Mouse (Mus musculus): Measurements from ENCODE around the gene Lmo7. TPM values are rescaled to one million over a fixed set of nuclear protein-coding genes. Genes with fewer than 3 reads are reported as not detected.

Gene Lmo7
- polyA plus RNA-seq, 1 experiment from 2014 or later: 3.8 TPM

DNA sequence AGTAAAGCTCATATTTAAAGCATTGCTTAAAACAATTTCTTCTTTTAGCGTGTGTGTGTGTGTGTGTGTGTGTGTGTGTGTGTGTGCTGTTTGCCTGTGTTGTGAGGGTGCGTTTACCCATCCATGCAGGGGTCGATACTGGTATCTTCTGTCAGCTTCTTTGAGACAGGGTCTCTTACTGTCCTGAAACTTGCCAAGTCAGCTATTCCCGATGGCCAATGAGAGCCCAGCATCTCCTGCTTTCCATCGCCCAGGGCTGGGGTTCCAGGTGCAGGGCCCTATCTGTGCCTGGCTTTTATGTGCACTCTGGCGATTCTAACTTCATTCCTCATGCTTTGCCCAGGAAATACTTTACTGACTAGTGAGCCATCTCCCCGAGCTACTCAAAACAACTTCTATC lies 114.7 kb downstream of the Lmo7 start:
- H3K36me3 ChIP-seq (replicated peaks): no peaks in the 10 kb centered on the region
- H3K4me1 ChIP-seq: peaks cover 8% of the 10 kb centered on the region; the same call in 1 of the 2 replicates
- no peak for DNase-seq (ENCODE audit: low spot score)
- WGBS: 70% methylated on average over 7 of the region's 7 CpGs
- H3K27me3 ChIP-seq (replicated peaks; ENCODE audit: low read depth, poor library complexity, severe bottlenecking): no peaks in the 10 kb centered on the region
- H3K4me3 ChIP-seq: no peak overlapping the region
- no peak overlapping the region for H3K27ac ChIP-seq (replicated peaks)
- no peaks in the 10 kb centered on the region for H3K9me3 ChIP-seq

DNA sequence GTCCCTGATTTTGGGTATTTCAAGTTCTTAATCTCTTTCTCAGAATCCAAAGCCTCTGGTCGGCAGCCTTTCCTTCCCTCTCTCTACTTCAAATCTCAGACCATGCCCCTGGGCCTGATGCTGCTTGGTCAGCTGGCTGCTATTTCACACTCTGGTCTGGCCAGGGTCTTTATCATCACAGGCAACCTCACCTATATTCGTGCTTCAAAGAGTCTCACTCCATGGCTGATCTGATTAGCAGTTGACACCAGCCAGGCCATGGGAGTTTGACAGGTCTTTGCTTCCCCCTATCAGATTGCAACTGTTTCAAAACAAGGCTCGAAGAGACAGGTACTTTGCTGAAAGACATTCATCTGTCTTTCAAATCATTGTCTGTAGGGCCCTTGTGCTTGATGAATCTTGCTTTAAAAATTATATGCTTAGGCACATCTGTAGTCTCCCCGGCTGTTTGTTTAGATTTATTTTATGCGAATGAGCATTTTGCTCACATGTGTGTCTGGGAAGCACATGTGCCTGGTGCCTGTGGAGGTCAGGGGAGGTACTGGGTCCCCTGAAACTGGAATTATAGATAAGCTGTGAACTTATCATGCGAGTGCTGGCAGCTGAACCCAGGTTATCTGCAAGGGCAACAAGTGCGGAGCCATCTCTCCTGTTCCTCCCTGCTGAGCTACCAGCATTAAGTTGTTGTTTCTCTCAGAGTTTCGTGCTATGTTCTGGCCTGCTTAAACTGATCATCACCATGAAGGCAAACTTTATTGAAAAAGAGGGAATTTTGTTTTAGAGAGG lies 116.5 kb downstream of the Lmo7 start:
- Histone ChIP-seq H3K4me3 (no peak overlapping the region), H3K27ac (replicated peaks) (no peak overlapping the region)
- DNase-seq (ENCODE audit: low spot score): no peak

DNA sequence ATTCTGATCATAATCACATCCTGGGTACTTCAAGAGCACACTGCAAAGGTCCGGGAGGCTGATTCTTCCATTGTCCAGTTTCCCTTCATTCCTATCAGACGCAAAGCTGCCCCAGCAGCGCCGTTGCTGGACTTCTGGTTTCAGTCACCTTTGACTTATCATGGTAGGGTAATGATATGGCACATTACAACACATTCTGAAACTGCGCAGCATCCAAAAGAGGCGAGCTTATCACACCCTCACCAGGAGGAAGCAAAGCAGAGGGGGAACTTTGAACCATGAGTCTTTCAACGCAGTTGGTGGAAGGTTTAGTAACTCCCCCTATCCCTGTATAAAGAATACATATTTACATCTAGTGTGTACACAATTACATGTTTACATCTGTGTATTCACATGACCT lies 117.8 kb downstream of the Lmo7 start:
- no peaks in the 10 kb centered on the region for H3K27me3 ChIP-seq (replicated peaks; ENCODE audit: low read depth, poor library complexity, severe bottlenecking)
- no peaks in the 10 kb centered on the region for H3K36me3 ChIP-seq (replicated peaks)
- WGBS: 88% methylated on average over 7 of the region's 7 CpGs
- no peak overlapping the region for H3K27ac ChIP-seq (replicated peaks)
- no peak for DNase-seq (ENCODE audit: low spot score)
- no peak overlapping the region for H3K4me3 ChIP-seq
- no peaks in the 10 kb centered on the region for H3K9me3 ChIP-seq
- peaks cover 8% of the 10 kb centered on the region; the same call in 1 of the 2 replicates for H3K4me1 ChIP-seq

More for the DNA sequence above, 116.5 kb downstream of the Lmo7 start:
- Histone ChIP-seq H3K4me1 (peaks cover 8% of the 10 kb centered on the region; the same call in 1 of the 2 replicates), H3K36me3 (replicated peaks) (no peaks in the 10 kb centered on the region), H3K27me3 (replicated peaks; ENCODE audit: low read depth, poor library complexity, severe bottlenecking) (no peaks in the 10 kb centered on the region), H3K9me3 (no peaks in the 10 kb centered on the region)
- WGBS: 69% methylated on average over 8 of the region's 8 CpGs

DNA sequence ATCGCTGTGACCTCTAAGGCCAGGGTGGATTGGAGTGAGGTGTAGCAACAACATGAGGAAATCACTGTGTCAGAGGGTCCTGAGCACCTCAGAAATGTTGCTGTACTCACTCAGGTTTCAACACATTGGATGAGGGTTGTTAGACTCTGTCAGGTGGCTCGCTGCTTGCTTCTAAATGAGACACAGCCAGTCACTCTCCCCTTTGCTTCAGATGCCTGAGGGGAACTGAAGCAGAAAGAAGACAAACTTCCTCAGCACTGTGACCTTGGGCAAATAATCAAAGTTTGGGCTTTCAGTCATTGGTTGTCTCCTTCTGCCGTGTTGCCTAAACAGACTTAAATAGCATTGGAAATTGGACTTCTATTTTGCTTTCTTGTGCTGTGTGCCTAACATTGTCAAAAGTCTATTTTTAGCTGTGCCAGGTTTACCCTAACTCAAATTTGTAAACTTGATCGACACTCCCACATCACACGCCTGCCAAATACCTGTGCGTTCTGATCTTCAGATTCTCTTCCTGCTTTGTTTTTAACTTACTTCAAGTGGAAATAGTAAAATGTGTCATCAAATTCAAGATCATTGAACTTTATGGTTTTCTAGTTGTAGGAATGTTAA lies 122.9 kb downstream of the Lmo7 start:
- no peaks in the 10 kb centered on the region for H3K27me3 ChIP-seq (replicated peaks; ENCODE audit: low read depth, poor library complexity, severe bottlenecking)
- H3K4me1 ChIP-seq: 0 out of 2 replicates have a peak, but pooled peaks cover 3% of the 10 kb centered on the region
- H3K36me3 ChIP-seq (replicated peaks): no peaks in the 10 kb centered on the region
- H3K27ac ChIP-seq (replicated peaks): no peak overlapping the region
- H3K9me3 ChIP-seq: no peaks in the 10 kb centered on the region
- no peak for DNase-seq (ENCODE audit: low spot score)
- WGBS: 79% methylated on average over 6 of the region's 6 CpGs
- H3K4me3 ChIP-seq: no peak overlapping the region

DNA sequence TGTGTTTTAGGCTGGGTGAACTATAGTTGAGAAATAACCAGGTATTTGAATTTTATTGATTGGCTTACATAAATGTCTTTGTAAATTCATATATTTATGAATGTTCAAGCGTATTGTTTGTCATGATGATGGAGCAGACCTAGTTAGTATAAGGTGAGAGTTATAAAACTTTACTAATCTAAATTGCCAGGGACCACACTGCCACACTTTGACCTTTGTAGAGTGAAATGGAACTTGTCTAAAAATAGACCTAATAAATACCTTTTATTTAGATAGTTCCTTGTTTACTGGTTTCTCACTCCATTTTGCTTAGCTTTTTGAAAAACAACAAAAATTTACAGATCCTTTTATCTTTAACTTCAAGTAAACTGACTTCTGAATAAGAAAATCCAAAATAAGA lies 123.5 kb downstream of the Lmo7 start:
- no peak for DNase-seq (ENCODE audit: low spot score)
- no peaks in the 10 kb centered on the region for H3K9me3 ChIP-seq
- H3K27me3 ChIP-seq (replicated peaks; ENCODE audit: low read depth, poor library complexity, severe bottlenecking): no peaks in the 10 kb centered on the region
- no peak overlapping the region for H3K27ac ChIP-seq (replicated peaks)
- no peaks in the 10 kb centered on the region for H3K36me3 ChIP-seq (replicated peaks)
- H3K4me3 ChIP-seq: no peak overlapping the region
- 0 out of 2 replicates have a peak, but pooled peaks cover 3% of the 10 kb centered on the region for H3K4me1 ChIP-seq
- WGBS: 92% methylated on average over 1 of the region's 1 CpGs

DNA sequence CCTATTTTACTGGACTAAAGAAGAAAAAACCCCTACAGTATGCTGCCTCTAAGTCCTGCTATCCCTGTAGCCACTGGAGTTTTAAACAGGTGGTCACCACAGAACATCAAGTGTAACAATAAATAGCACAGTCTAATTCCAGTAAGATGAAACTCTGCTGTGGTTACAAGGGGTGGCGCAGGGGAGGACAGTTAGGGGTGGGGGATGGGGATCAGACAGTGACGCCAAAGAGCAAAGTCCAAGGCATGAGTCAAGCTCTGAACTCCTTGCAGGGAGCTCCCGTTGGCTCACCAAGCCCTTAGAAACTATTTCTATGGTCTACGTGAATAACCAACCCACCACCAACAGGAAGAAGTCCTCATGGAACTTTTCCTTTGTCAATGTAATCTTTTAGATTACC lies 124.0 kb downstream of the Lmo7 start:
- DNase-seq (ENCODE audit: low spot score): no peak
- no peaks in the 10 kb centered on the region for H3K9me3 ChIP-seq
- H3K4me3 ChIP-seq: no peak overlapping the region
- H3K27ac ChIP-seq (replicated peaks): no peak overlapping the region
- 0 out of 2 replicates have a peak, but pooled peaks cover 3% of the 10 kb centered on the region for H3K4me1 ChIP-seq
- H3K27me3 ChIP-seq (replicated peaks; ENCODE audit: low read depth, poor library complexity, severe bottlenecking): no peaks in the 10 kb centered on the region
- WGBS: 70% methylated on average over 4 of the region's 4 CpGs
- no peaks in the 10 kb centered on the region for H3K36me3 ChIP-seq (replicated peaks)

DNA sequence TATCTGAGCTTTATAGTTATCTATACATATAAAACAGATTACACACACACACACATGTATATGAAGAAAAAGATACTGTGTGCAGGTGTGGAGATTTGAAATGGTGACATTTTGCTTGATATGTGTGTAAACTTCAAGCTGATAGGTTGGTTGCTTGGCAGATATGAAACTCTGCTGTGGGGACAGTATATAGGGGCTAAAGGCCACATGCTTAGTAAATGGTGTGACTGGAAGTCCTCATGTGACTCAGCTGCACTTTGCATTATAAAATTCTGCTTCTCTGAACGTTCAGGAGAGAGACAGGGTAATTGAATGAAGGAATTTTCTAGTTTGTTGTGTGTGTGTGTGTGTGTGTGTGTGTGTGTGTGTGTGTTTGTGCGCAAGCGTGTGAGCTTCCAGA lies 124.5 kb downstream of the Lmo7 start:
- DNase-seq (ENCODE audit: low spot score): no peak
- Histone ChIP-seq H3K36me3 (replicated peaks) (no peaks in the 10 kb centered on the region), H3K9me3 (no peaks in the 10 kb centered on the region), H3K4me1 (0 out of 2 replicates have a peak, but pooled peaks cover 3% of the 10 kb centered on the region), H3K27ac (replicated peaks) (no peak overlapping the region), H3K27me3 (replicated peaks; ENCODE audit: low read depth, poor library complexity, severe bottlenecking) (no peaks in the 10 kb centered on the region), H3K4me3 (no peak overlapping the region)
- WGBS: 87% methylated on average over 3 of the region's 3 CpGs

DNA sequence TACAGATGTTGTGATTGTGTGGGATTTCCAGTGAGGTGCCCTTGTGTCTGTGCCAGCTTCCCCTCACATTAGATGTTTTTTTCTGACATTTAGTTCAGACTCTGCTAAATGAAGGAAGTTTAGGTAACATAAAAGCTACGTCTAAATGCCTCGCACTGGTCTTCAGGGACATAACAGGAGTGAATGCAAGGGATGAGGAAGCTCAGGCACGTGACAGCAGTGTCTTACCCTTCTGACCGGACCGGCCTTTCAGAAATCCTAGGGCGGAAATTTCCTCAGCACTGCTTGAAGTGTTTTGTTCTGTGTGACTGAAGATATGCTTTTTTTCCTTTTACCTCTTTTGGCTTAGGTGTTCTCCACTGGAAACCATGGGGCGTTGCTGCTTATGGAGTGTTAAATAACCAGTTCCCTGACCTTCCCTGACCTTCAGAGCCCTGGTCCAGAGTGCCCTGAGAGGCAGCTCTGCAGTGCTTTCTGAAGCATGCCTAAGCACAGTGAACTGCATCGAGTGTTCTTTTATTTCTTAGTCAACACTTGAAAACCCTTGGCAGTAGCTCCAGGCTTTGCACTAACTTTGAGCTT lies 129.6 kb downstream of the Lmo7 start:
- no peaks in the 10 kb centered on the region for H3K9me3 ChIP-seq
- H3K27me3 ChIP-seq (replicated peaks; ENCODE audit: low read depth, poor library complexity, severe bottlenecking): no peaks in the 10 kb centered on the region
- peaks cover 4% of the 10 kb centered on the region; the same call in 1 of the 2 replicates for H3K4me1 ChIP-seq
- no peak overlapping the region for H3K27ac ChIP-seq (replicated peaks)
- H3K36me3 ChIP-seq (replicated peaks): no peaks in the 10 kb centered on the region
- no peak for DNase-seq (ENCODE audit: low spot score)
- no peak overlapping the region for H3K4me3 ChIP-seq
- WGBS: 57% methylated on average over 8 of the region's 8 CpGs

DNA sequence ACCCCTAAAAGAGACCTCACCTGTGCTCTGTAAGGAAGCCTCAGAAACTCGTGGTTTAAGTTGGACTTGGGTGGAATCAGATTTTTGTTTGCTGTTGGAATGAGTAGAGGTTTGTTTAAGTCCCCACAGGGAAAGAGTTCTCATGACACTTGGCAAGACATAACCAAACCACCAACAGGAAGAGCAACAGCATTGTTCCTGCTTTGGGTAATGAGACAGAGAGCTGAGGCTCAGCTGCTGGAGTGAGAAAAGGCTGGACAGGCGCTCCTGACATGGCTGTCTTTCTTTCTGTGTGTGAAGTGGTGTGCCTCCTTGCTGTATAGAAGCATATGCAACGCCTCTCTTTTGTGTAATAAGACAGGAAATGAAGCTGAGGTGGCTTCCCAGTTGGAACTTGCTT lies 132.3 kb downstream of the Lmo7 start:
- Histone ChIP-seq H3K36me3 (replicated peaks) (no peaks in the 10 kb centered on the region), H3K4me3 (no peak overlapping the region), H3K9me3 (no peaks in the 10 kb centered on the region), H3K27me3 (replicated peaks; ENCODE audit: low read depth, poor library complexity, severe bottlenecking) (no peaks in the 10 kb centered on the region), H3K4me1 (peaks cover 4% of the 10 kb centered on the region; the same call in 1 of the 2 replicates), H3K27ac (replicated peaks) (no peak overlapping the region)
- WGBS: 74% methylated on average over 3 of the region's 3 CpGs
- DNase-seq (ENCODE audit: low spot score): no peak

DNA sequence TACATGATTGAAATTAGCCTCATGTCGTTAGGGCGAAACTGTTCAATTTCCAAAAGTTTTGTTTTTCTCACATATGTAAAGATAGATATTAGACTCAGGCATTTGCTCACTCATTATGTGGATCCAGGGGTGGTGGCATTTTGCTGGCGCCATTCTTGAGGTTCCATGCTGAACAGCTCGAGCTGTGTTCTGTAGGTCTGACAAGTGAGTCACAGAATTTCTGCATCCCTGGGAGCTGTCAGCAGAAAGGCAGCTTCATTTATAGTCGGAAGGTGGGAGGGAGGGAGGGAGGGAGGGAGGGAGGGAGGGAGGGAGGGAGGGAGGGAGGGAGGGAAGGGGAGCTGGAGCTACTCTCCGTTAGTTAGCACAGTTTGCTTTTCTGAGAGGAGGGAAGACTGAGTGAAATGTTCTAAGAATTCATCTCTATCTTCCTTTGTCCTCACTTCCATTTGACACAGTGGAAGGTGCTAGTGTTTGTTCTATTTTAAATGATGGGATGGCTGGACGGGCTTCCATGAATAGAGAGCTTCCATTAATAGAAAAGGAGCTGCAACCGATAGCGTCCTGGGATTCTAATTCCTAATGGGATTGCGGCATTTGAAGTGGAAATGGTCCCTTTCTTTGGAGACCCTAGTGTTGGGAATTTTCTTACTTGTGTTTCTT lies 137.4 kb downstream of the Lmo7 start:
- H3K9me3 ChIP-seq: no peaks in the 10 kb centered on the region
- H3K27ac ChIP-seq (replicated peaks): no peak overlapping the region
- 68% methylated on average over 10 of the region's 10 CpGs for WGBS
- no peaks in the 10 kb centered on the region for H3K27me3 ChIP-seq (replicated peaks; ENCODE audit: low read depth, poor library complexity, severe bottlenecking)
- no peak for DNase-seq (ENCODE audit: low spot score)
- no peak overlapping the region for H3K4me3 ChIP-seq
- H3K36me3 ChIP-seq (replicated peaks): no peaks in the 10 kb centered on the region
- peaks cover 21% of the 10 kb centered on the region for H3K4me1 ChIP-seq

DNA sequence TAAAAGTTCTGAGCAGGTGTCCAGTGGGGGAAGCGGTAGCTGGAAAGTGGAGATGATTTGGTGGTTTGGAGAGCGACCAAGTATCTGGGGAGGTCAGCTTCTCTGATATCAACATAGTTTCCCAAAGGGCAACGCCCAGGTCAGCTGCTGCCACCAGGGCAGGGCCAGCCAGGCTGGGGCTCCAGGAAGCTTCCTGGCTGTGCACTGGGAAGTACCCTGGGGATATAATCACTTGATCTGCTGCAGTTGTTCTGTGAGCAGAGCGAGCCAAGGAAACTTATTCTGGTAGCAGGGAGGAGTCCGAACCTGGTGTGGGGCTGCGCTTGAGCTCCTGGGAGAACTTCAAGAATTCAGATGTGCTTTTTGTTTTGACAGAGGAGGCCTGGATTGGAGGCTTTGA lies 139.4 kb downstream of the Lmo7 start:
- Histone ChIP-seq H3K4me1 (peaks cover 21% of the 10 kb centered on the region), H3K36me3 (replicated peaks) (no peaks in the 10 kb centered on the region), H3K27me3 (replicated peaks; ENCODE audit: low read depth, poor library complexity, severe bottlenecking) (no peaks in the 10 kb centered on the region), H3K27ac (replicated peaks) (no peak overlapping the region), H3K9me3 (no peaks in the 10 kb centered on the region), H3K4me3 (no peak overlapping the region)
- WGBS: 47% methylated on average over 6 of the region's 6 CpGs
- no peak for DNase-seq (ENCODE audit: low spot score)

DNA sequence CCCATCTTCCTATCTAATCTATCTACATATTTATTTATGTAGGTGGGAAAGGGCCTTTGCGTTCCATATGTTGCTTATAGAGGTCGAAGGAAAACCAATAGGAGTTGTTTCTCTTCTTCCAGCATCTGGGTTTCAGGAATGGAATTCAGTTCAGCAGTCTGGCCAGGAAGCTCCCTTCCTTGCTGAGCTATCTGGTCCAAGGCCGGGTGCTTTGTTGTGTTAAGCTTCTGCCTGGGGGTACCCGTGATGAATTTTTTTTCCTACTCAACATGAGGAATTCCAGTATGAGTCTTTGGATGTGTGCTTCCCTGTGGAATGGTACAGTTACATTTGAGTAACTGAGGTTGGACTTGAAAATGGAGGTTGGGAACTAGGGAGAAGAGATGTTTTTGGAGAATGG lies 139.9 kb downstream of the Lmo7 start:
- no peak for DNase-seq (ENCODE audit: low spot score)
- Histone ChIP-seq H3K4me1 (peaks cover 21% of the 10 kb centered on the region), H3K36me3 (replicated peaks) (no peaks in the 10 kb centered on the region), H3K9me3 (no peaks in the 10 kb centered on the region), H3K4me3 (no peak overlapping the region), H3K27me3 (replicated peaks; ENCODE audit: low read depth, poor library complexity, severe bottlenecking) (no peaks in the 10 kb centered on the region), H3K27ac (replicated peaks) (no peak overlapping the region)
- WGBS: 67% methylated on average over 4 of the region's 4 CpGs
